Mouse (Mus musculus) liver, embryonic 15.5 days (tissue): ENCODE results near the gene Cpm. TPM values are rescaled to one million over a fixed set of nuclear protein-coding genes. Genes with fewer than 3 reads are reported as not detected.
"Not testable (repeated sequence)": the region's sequence is repeated elsewhere in the genome, so short reads cannot be mapped to it uniquely, and the experiment has no call there.

ENCODE experiments used
- ATAC-seq: fragments of 200-750 bp; cut with Nextera tagmentation; 2 replicates; pipeline ENCODE4 v1.8.0; 2017; ENCODE audit warnings: moderate number of reproducible peaks, mild to moderate bottlenecking, moderate library complexity; ENCODE audit not compliant: insufficient read depth
- H3K27ac ChIP-seq: fragments of 300-500 bp; sonication (generic); replicated peaks from 2 replicates; pipeline ENCODE4 v1.5.1; 2015; ENCODE audit warnings: mild to moderate bottlenecking, inconsistent platforms
- H3K27me3 ChIP-seq: fragments of 300-500 bp; sonication (generic); 2 replicates; pipeline ENCODE4 v1.6.1; 2015; ENCODE audit warnings: mild to moderate bottlenecking, inconsistent platforms
- H3K36me3 ChIP-seq: fragments of 300-500 bp; sonication (generic); replicated peaks from 2 replicates; pipeline ENCODE4 v1.6.1; 2015; ENCODE audit warnings: moderate library complexity, mild to moderate bottlenecking, inconsistent platforms
- H3K4me1 ChIP-seq: fragments of 300-500 bp; sonication (generic); replicated peaks from 2 replicates; pipeline ENCODE4 v1.6.1; 2015; ENCODE audit warnings: inconsistent platforms
- H3K4me2 ChIP-seq: fragments of 300-500 bp; sonication (generic); 2 replicates; pipeline ENCODE4 v1.6.1; 2015; ENCODE audit warnings: moderate library complexity, mild to moderate bottlenecking, inconsistent platforms
- H3K4me3 ChIP-seq: fragments of 300-500 bp; sonication (generic); replicated peaks from 2 replicates; pipeline ENCODE4 v1.5.1; 2015; ENCODE audit warnings: mild to moderate bottlenecking, inconsistent platforms
- H3K9ac ChIP-seq: fragments of 300-500 bp; sonication (generic); 2 replicates; pipeline ENCODE4 v1.6.1; 2015; ENCODE audit warnings: moderate library complexity, mild to moderate bottlenecking, inconsistent platforms
- H3K9me3 ChIP-seq: fragments of 300-500 bp; sonication (generic); replicated peaks from 2 replicates; pipeline ENCODE4 v1.6.1; 2016; ENCODE audit warnings: inconsistent platforms
- WGBS: fragments of 180-500 bp; shearing (Covaris S2); methylation state at CpG from one replicate; pipeline ENCODE4 v1.1.7; 2015; ENCODE audit warnings: mixed read lengths; ENCODE audit not compliant: insufficient replicate concordance; 5-methylcytosine and 5-hydroxymethylcytosine counted together
- polyA plus RNA-seq: library from polyadenylated mRNA; unstranded; fragments of >200 nt; fragmentation: Nextera tagmentation; extraction: Ambion mirVana; gene quantifications from 2 replicates; pipeline ENCODE4 v1.2.1, GENCODE M21; 2015

Cpm gene
- polyA plus RNA-seq, 1 experiment from 2014 or later = 15.7 TPM

DNA sequence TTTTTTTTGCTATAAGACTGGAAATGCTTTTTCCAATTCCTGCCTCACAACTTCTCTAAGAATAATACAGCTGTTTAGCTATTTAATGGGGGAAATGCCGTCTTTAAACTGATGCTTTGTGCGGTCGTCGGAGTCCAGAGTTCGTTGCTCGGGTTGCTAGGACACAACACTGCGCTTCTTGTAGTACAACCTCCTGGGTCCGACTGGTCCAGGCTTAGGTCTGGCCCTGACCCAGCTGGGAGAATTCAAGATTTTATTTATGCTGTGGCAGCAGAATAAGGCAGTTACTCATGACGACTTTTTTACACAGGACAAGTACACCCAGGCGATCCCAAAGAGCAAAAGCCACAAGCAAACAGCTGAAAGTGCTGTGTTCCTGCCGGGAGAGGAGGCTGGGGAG is 42.4 kb upstream of the Cpm start:
- Histone ChIP-seq H3K27me3 (no peaks in the 10 kb centered on the region), H3K27ac (no peak overlapping the region), H3K9ac (no peak overlapping the region), H3K4me2 (no peak overlapping the region), H3K9me3 (no peaks in the 10 kb centered on the region), H3K36me3 (no peaks in the 10 kb centered on the region), H3K4me1 (no peaks in the 10 kb centered on the region), H3K4me3 (no peak overlapping the region)
- no peak for ATAC-seq
- 67% methylated on average over 11 of the region's 11 CpGs for WGBS

GRCm38 (mm10) chr10:117587335-117587734 is 42.0 kb upstream of the Cpm start:
- Histone ChIP-seq H3K4me1 (no peaks in the 10 kb centered on the region), H3K27me3 (no peaks in the 10 kb centered on the region), H3K27ac (no peak overlapping the region), H3K36me3 (no peaks in the 10 kb centered on the region), H3K4me3 (no peak overlapping the region), H3K4me2 (no peak overlapping the region), H3K9ac (no peak overlapping the region), H3K9me3 (no peaks in the 10 kb centered on the region)
- WGBS = 70% methylated on average over 10 of the region's 10 CpGs
- no peak for ATAC-seq

DNA sequence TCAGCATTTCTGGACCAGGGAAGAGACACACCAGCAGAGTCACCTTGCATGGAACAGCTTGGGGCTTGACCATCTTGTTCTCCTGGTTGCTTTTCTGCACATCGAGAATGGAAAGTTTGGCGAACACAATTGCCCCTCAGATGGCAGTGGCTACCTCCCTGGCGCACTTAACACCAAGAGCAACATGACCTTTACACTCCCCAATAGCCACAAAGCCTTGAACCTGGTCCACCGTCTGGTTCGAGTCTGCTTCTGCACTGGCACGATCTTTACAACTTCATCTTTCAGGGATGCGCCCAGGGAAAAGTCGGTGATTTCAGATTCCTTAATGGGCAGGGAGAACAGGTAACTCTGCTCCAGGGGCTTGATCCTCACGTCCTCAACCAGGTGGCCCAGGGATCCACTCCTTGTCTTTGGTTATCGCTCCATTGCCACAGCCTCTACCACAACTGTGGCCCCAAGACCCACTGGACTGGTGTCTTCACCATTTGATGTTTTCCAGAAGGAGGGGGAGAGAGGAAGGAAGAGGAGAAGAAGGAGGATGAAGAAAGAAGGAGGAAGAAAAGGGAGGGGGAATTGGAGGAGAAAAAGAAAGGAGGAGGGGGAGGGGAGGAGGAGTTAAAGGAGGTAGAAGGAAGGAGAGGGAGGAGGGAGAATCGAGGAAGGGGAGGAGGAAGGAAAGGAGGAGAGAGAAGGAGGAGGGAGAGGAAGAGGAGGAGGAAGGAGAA is 40.7 kb upstream of the Cpm start:
- H3K36me3 ChIP-seq, H3K4me1 ChIP-seq, H3K27ac ChIP-seq, ATAC-seq, H3K27me3 ChIP-seq, H3K9me3 ChIP-seq, H3K4me2 ChIP-seq, H3K4me3 ChIP-seq, H3K9ac ChIP-seq: not testable (repeated sequence)
- 67% methylated on average over 11 of the region's 11 CpGs for WGBS

DNA sequence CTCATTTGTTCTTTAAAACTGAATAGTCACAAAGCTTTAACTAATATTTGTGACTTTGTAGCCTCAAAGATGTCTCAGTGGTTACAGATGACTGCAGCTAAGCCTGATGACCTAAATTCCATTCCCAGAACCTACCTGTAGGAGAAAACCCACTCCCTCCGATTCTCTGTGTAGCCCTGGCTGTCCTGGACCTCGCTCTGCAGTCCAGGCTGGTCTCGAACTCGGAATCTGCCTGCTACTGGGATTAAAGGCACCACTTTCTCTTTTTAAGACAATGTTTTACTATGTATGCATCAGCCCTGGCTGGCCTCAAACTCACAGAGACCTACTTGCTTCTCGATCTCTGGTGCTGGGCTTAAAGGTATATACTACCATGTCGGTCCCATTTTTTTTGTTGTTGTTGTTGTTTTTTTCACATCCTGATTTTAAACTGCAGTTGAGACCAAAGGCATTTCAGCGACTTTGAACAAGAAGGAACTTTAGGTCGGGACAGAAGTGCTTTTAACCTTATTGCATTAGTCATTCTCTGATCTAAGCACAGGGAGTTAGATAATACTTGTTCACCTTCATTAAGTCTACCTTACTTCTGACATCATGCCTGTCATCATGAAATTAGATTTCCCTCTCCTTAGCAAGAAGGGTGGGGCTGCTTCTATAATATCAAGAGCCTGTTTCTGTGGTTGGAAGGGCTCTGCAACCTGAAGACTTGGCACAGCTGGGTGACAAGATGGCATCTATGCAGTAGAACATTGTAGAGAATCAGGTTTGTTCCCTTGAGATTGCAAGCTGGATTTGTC is 40.0 kb upstream of the Cpm start:
- 61% methylated on average over 8 of the region's 8 CpGs for WGBS
- no peak overlapping the region for H3K9ac ChIP-seq
- no peaks in the 10 kb centered on the region for H3K27me3 ChIP-seq
- no peaks in the 10 kb centered on the region for H3K36me3 ChIP-seq
- ATAC-seq = no peak
- H3K4me2 ChIP-seq = no peak overlapping the region
- H3K4me3 ChIP-seq = no peak overlapping the region
- H3K9me3 ChIP-seq = no peaks in the 10 kb centered on the region
- no peak overlapping the region for H3K27ac ChIP-seq
- no peaks in the 10 kb centered on the region for H3K4me1 ChIP-seq

GRCm38 (mm10) chr10:117590331-117591301 is 38.7 kb upstream of the Cpm start:
- Histone ChIP-seq H3K4me2 (no peak overlapping the region), H3K27ac (no peak overlapping the region), H3K27me3 (no peaks in the 10 kb centered on the region), H3K4me3 (no peak overlapping the region), H3K4me1 (no peaks in the 10 kb centered on the region), H3K9ac (no peak overlapping the region), H3K9me3 (no peaks in the 10 kb centered on the region), H3K36me3 (no peaks in the 10 kb centered on the region)
- WGBS = 52% methylated on average over 13 of the region's 13 CpGs
- ATAC-seq = no peak

DNA sequence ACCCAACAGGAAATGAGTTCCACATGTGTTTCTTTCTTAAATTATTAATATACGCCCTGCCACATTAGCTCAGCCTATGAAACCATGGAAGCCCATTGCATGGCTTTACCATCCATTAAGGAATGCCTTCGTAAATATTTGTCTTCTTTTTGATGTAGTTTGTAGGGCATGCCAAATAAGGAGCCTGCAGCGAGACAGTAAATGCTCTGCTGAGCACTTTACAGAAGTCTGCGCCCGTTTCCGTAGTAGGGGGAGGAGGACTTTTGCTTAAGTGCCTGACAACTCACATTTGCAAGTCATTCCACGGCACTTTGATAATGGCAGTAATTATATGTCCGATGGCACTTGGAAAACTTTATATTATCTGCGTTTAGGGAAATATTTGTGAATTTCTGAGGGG is 37.5 kb upstream of the Cpm start:
- Histone ChIP-seq H3K9me3 (no peaks in the 10 kb centered on the region), H3K27me3 (no peaks in the 10 kb centered on the region), H3K4me2 (no peak overlapping the region), H3K4me1 (no peaks in the 10 kb centered on the region), H3K4me3 (no peak overlapping the region), H3K27ac (no peak overlapping the region), H3K9ac (no peak overlapping the region), H3K36me3 (no peaks in the 10 kb centered on the region)
- WGBS = 52% methylated on average over 9 of the region's 9 CpGs
- ATAC-seq = no peak

GRCm38 (mm10) chr10:117592306-117593040 is 36.8 kb upstream of the Cpm start:
- Histone ChIP-seq H3K36me3 (no peaks in the 10 kb centered on the region), H3K4me3 (no peak overlapping the region), H3K4me2 (no peak overlapping the region), H3K9ac (no peak overlapping the region), H3K27me3 (no peaks in the 10 kb centered on the region), H3K4me1 (no peaks in the 10 kb centered on the region), H3K9me3 (no peaks in the 10 kb centered on the region), H3K27ac (no peak overlapping the region)
- WGBS = 54% methylated on average over 7 of the region's 7 CpGs
- no peak for ATAC-seq

GRCm38 (mm10) chr10:117593041-117593570 is 36.2 kb upstream of the Cpm start:
- no peak overlapping the region for H3K27ac ChIP-seq
- H3K9ac ChIP-seq = no peak overlapping the region
- no peak overlapping the region for H3K4me2 ChIP-seq
- H3K27me3 ChIP-seq = no peaks in the 10 kb centered on the region
- no peak overlapping the region for H3K4me3 ChIP-seq
- H3K36me3 ChIP-seq = no peaks in the 10 kb centered on the region
- no peaks in the 10 kb centered on the region for H3K9me3 ChIP-seq
- WGBS = 73% methylated on average over 5 of the region's 5 CpGs
- no peaks in the 10 kb centered on the region for H3K4me1 ChIP-seq
- no peak for ATAC-seq

DNA sequence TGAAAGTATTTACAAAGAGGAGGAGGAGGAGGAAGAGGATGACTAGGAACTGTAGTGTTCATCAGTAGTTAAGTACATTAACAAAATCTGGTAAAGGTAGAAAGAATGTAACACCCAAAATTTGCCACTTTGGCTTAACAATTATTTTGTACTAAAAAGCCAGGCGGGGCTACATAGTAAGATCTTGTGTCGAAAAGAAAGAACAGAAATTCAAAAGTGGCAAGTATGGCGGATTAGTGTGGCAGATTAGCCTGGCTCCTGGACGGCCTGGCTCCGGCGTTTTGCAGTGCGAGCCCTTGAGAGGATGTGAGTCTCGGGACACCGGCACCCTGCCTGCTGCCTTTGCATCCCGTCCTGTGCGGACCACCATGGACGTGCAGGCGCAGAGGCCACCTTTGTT is 35.4 kb upstream of the Cpm start:
- WGBS = 76% methylated on average over 13 of the region's 13 CpGs
- no peaks in the 10 kb centered on the region for H3K9me3 ChIP-seq
- no peaks in the 10 kb centered on the region for H3K36me3 ChIP-seq
- no peak overlapping the region for H3K27ac ChIP-seq
- no peak for ATAC-seq
- H3K4me2 ChIP-seq = no peak overlapping the region
- no peak overlapping the region for H3K9ac ChIP-seq
- no peak overlapping the region for H3K4me3 ChIP-seq
- no peaks in the 10 kb centered on the region for H3K27me3 ChIP-seq
- H3K4me1 ChIP-seq = no peaks in the 10 kb centered on the region

- Histone ChIP-seq H3K9ac (no peak overlapping the region), H3K9me3 (no peaks in the 10 kb centered on the region), H3K4me1 (no peaks in the 10 kb centered on the region), H3K4me3 (no peak overlapping the region), H3K27me3 (no peaks in the 10 kb centered on the region), H3K27ac (no peak overlapping the region), H3K36me3 (no peaks in the 10 kb centered on the region), H3K4me2 (no peak overlapping the region)
- 70% methylated on average over 17 of the region's 17 CpGs for WGBS
- no peak for ATAC-seq
Measured at GRCm38 (mm10) chr10:117594291-117594850, 34.9 kb upstream of the Cpm start.
